Mouse (Mus musculus) hindlimb bud, embryonic 11.5 days (tissue): ENCODE results near the gene Lcn10.
"Not testable (repeated sequence)": the region's sequence is repeated elsewhere in the genome, so short reads cannot be mapped to it uniquely, and the experiment has no call there.

ENCODE experiments used
- DNase-seq: peaks from one replicate; pipeline ENCODE4 v3.0.0-alpha.2; 2012; ENCODE audit warnings: low read depth, low spot score; ENCODE audit errors: extremely low spot score

Lcn10 gene

GRCm38 (mm10) chr2:25706643-25707481 is 24.3 kb downstream of the Lcn10 start, which contains the start of gene Bmyc:
TSS of gene Bmyc (plus strand) at chr2:25706739.
- DNase-seq = peak; percentile 66

- no peak for DNase-seq
These were observed 25.6 kb downstream of the Lcn10 start for GRCm38 (mm10) chr2:25708121-25708520.

- not testable (repeated sequence) for DNase-seq
These were observed 26.5 kb downstream of the Lcn10 start for GRCm38 (mm10) chr2:25709056-25709455.

- not testable (repeated sequence) for DNase-seq
These were observed 27.3 kb downstream of the Lcn10 start for GRCm38 (mm10) chr2:25709791-25710190.

- not testable (repeated sequence) for DNase-seq
These were observed 29.1 kb downstream of the Lcn10 start for GRCm38 (mm10) chr2:25711641-25712040.

GRCm38 (mm10) chr2:25717222-25717621 is 34.7 kb downstream of the Lcn10 start:
- DNase-seq = no peak

- no peak for DNase-seq
These were observed 50.8 kb downstream of the Lcn10 start for GRCm38 (mm10) chr2:25733199-25733930.
